Mouse (Mus musculus) CH12.LX (cell line): ENCODE results near the gene Slc25a11. TPM values are rescaled to one million over a fixed set of nuclear protein-coding genes. Genes with fewer than 3 reads are reported as not detected.

Experiments used
- DNase-seq: peaks from one replicate; pipeline ENCODE4 v3.0.0-alpha.2; 2013; ENCODE audit errors: extremely low read depth
- H3K27ac ChIP-seq: 2 replicates; pipeline ENCODE4 v1.5.1; 2012; ENCODE audit warnings: low read depth, mild to moderate bottlenecking, control low read depth, moderate library complexity; ENCODE audit not compliant: insufficient read depth
- H3K27me3 ChIP-seq: replicated peaks from 2 replicates; pipeline ENCODE3; 2012; ENCODE audit warnings: inconsistent platforms
- H3K36me3 ChIP-seq, 2 experiments: replicated peaks in 1 of 2; 2 replicates each; pipeline versions ENCODE3 to v1.6.1; 2012; ENCODE audit warnings: inconsistent platforms in 1 of 2, low read length in 1 of 2, mild to moderate bottlenecking in 1 of 2, mixed read lengths in 1 of 2, moderate library complexity in 1 of 2; ENCODE audit not compliant: control insufficient read depth in 1 of 2, insufficient read depth in 1 of 2
- H3K4me1 ChIP-seq, 2 experiments: 2 replicates each; pipeline ENCODE4 v1.6.1; 2012; ENCODE audit warnings: inconsistent platforms in 1 of 2, moderate library complexity in 1 of 2; ENCODE audit not compliant: insufficient read depth in 2 of 2, control insufficient read depth in 1 of 2
- H3K4me2 ChIP-seq: 2 replicates; pipeline ENCODE4 v1.6.1; 2012; ENCODE audit warnings: low read depth, mild to moderate bottlenecking, control low read depth; ENCODE audit not compliant: poor library complexity, insufficient read depth, severe bottlenecking
- H3K4me3 ChIP-seq, 3 experiments: fragments of 150-350 bp in 1 of 3; sonication (generic) in 1 of 3; replicated peaks in 1 of 3; 2 replicates each; pipeline versions ENCODE3 to v1.5.1; 2011 to 2012; ENCODE audit warnings: low read depth in 2 of 3, low read length in 2 of 3, mild to moderate bottlenecking in 2 of 3, moderate library complexity in 2 of 3, control low read depth in 1 of 3, improper control_type of control experiment in 1 of 3, inconsistent platforms in 1 of 3, mixed read lengths in 1 of 3; ENCODE audit not compliant: poor library complexity in 1 of 3
- H3K79me2 ChIP-seq: replicated peaks from 2 replicates; pipeline ENCODE4 v1.6.1; 2012; ENCODE audit warnings: mild to moderate bottlenecking, moderate library complexity; ENCODE audit not compliant: control insufficient read depth, poor library complexity, insufficient read depth, severe bottlenecking; ENCODE audit errors: extremely low read depth
- H3K9ac ChIP-seq: 2 replicates; pipeline ENCODE4 v1.6.1; 2012; ENCODE audit warnings: low read depth, mild to moderate bottlenecking, control low read depth, moderate library complexity; ENCODE audit not compliant: insufficient read depth
- H3K9me3 ChIP-seq: replicated peaks from 2 replicates; pipeline ENCODE3; 2012; ENCODE audit warnings: low read length, inconsistent platforms, mixed read lengths
- BHLHE40 ChIP-seq: IDR thresholded peaks from 2 replicates; pipeline ENCODE4 v1.6.1; 2011; ENCODE audit warnings: mild to moderate bottlenecking, low read depth, low read length, improper control_type of control experiment
- CHD1 ChIP-seq: IDR thresholded peaks from 2 replicates; pipeline ENCODE4 v1.6.1; 2012; ENCODE audit warnings: low read depth, low read length, improper control_type of control experiment, inconsistent platforms
- CHD2 ChIP-seq: IDR thresholded peaks from 2 replicates; pipeline ENCODE4 v1.6.1; 2011; ENCODE audit warnings: low read length, improper control_type of control experiment
- ELF1 ChIP-seq: IDR thresholded peaks from 2 replicates; pipeline ENCODE4 v1.6.1; 2014; ENCODE audit warnings: low read depth, mild to moderate bottlenecking, inconsistent platforms, low read length, improper control_type of control experiment
- ETS1 ChIP-seq: conservative IDR thresholded peaks from 2 replicates; pipeline ENCODE4 v1.6.1; 2012; ENCODE audit warnings: low read depth, mild to moderate bottlenecking, inconsistent platforms, low read length, improper control_type of control experiment, moderate library complexity
- GABPA ChIP-seq: IDR thresholded peaks from 2 replicates; pipeline ENCODE4 v1.6.1; 2012; ENCODE audit warnings: low read depth, low read length, improper control_type of control experiment, inconsistent platforms; ENCODE audit not compliant: insufficient replicate concordance
- JUN ChIP-seq: IDR thresholded peaks from 2 replicates; pipeline ENCODE4 v1.6.1; 2011; ENCODE audit warnings: low read depth, mild to moderate bottlenecking, low read length, improper control_type of control experiment, moderate library complexity; ENCODE audit not compliant: insufficient read depth
- JUND ChIP-seq: conservative IDR thresholded peaks from 2 replicates; pipeline ENCODE4 v1.6.1; 2011; ENCODE audit warnings: low read depth, low read length, improper control_type of control experiment
- MAZ ChIP-seq: IDR thresholded peaks from 2 replicates; pipeline ENCODE4 v1.6.1; 2012; ENCODE audit warnings: low read depth, mild to moderate bottlenecking, inconsistent platforms, low read length, improper control_type of control experiment, moderate library complexity
- MEF2A ChIP-seq: IDR thresholded peaks from 2 replicates; pipeline ENCODE4 v1.6.1; 2014; ENCODE audit warnings: low read depth, mild to moderate bottlenecking, inconsistent platforms, low read length, improper control_type of control experiment, borderline replicate concordance
- MYC ChIP-seq: IDR thresholded peaks from 2 replicates; pipeline ENCODE4 v1.6.1; 2011; ENCODE audit warnings: low read depth, mild to moderate bottlenecking, improper control_type of control experiment, low read length
- NELFE ChIP-seq: IDR thresholded peaks from 2 replicates; pipeline ENCODE4 v1.6.1; 2011; ENCODE audit warnings: low read depth, low read length, improper control_type of control experiment
- NRF1 ChIP-seq: IDR thresholded peaks from 2 replicates; pipeline ENCODE4 v1.6.1; 2014; ENCODE audit warnings: low read depth, mild to moderate bottlenecking, inconsistent platforms, low read length, improper control_type of control experiment, moderate library complexity
- POLR2A ChIP-seq: IDR thresholded peaks from 2 replicates; pipeline ENCODE4 v1.6.1; 2011; ENCODE audit warnings: low read depth, mild to moderate bottlenecking, improper control_type of control experiment, low read length
- POLR2AphosphoS2 ChIP-seq: IDR thresholded peaks from 2 replicates; pipeline ENCODE4 v1.6.1; 2011; ENCODE audit warnings: low read depth, low read length, improper control_type of control experiment
- RAD21 ChIP-seq: IDR thresholded peaks from 2 replicates; pipeline ENCODE4 v1.6.1; 2011; ENCODE audit warnings: low read depth, mild to moderate bottlenecking, low read length, improper control_type of control experiment, moderate library complexity
- TBP ChIP-seq: conservative IDR thresholded peaks from 2 replicates; pipeline ENCODE4 v1.6.1; 2011; ENCODE audit warnings: low read depth, low read length, improper control_type of control experiment
- ZC3H11A ChIP-seq: IDR thresholded peaks from 2 replicates; pipeline ENCODE4 v1.6.1; 2012; ENCODE audit warnings: low read depth, mild to moderate bottlenecking, inconsistent platforms, low read length, improper control_type of control experiment
- dilution Hi-C: fragments of 300-500 bp; cut with MboI; formaldehyde crosslinking; loops from 2 replicates; pipeline ENCODE4 v1.14.3; 2020; ENCODE audit warnings: low sequenced_read_pairs; ENCODE audit not compliant: extremely low pct_unique_long_range_greater_than_20kb, extremely low pct_ligation_motif_present
- in situ Hi-C: fragments of 300-500 bp; cut with MboI; formaldehyde crosslinking; loops from 3 replicates; pipeline ENCODE4 v1.14.3; 2019; ENCODE audit warnings: low sequenced_read_pairs, low pct_ligation_motif_present, low pct_unique_long_range_greater_than_20kb, mixed read lengths
- polyA plus RNA-seq: library from polyadenylated mRNA; unstranded; fragments of >175 nt; gene quantifications from 2 replicates; pipeline ENCODE4 v1.2.1, GENCODE M21; 2012; ENCODE audit warnings: low read depth; ENCODE audit not compliant: insufficient read length
- total RNA-seq, 2 experiments: library from RNA; depleted of rRNA; stranded (reverse); fragments of 300-350 nt in 1 of 2; fragments of >200 nt in 1 of 2; gene quantifications; 2 replicates each; pipeline ENCODE4 v1.2.3; 2012 to 2014

Gene Slc25a11
- total and polyA plus RNA-seq, 3 experiments, result 99.0 to 135 (median 132) TPM

DNA sequence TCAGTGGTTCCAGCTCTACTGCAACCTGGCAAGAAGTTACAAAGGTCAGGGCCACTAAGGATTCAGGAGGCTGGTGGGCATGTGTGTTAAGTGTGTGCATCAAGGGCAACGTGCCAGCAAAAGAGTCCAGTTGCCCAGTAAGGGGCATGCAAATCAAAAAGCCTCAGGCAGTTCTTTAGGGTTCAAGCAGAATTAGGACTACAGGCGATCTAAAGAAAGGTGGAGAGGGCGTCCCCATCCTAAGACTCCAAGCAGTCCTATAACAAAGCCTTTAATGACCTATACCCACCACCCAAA is 1.1 kb downstream of the Slc25a11 start:
- TF ChIP-seq ETS1, result no peak
- TF ChIP-seq CHD1, result peak; percentile 40; the same call in 1 of the 2 replicates
- peaks cover 25 to 43% of the 10 kb centered on the region in 2 experiments for H3K4me1 ChIP-seq
- no peaks in the 10 kb centered on the region for H3K9me3 ChIP-seq
- H3K36me3 ChIP-seq, result peaks cover 34 to 72% of the 10 kb centered on the region in 2 experiments
- H3K27me3 ChIP-seq, result no peaks in the 10 kb centered on the region
- H3K4me3 ChIP-seq, result peak overlapping the region; percentile 66 to 99 (median 80)
- H3K9ac ChIP-seq, result peak overlapping the region; percentile 93
- dilution Hi-C loops (no loop called here), in situ Hi-C loops (no loop called here)
- H3K4me2 ChIP-seq, result peak overlapping the region; percentile 81
- peaks cover 44% of the 10 kb centered on the region for H3K79me2 ChIP-seq
- peak overlapping the region; percentile 58; the same call in 1 of the 2 replicates for H3K27ac ChIP-seq
- DNase-seq, result no peak

DNA sequence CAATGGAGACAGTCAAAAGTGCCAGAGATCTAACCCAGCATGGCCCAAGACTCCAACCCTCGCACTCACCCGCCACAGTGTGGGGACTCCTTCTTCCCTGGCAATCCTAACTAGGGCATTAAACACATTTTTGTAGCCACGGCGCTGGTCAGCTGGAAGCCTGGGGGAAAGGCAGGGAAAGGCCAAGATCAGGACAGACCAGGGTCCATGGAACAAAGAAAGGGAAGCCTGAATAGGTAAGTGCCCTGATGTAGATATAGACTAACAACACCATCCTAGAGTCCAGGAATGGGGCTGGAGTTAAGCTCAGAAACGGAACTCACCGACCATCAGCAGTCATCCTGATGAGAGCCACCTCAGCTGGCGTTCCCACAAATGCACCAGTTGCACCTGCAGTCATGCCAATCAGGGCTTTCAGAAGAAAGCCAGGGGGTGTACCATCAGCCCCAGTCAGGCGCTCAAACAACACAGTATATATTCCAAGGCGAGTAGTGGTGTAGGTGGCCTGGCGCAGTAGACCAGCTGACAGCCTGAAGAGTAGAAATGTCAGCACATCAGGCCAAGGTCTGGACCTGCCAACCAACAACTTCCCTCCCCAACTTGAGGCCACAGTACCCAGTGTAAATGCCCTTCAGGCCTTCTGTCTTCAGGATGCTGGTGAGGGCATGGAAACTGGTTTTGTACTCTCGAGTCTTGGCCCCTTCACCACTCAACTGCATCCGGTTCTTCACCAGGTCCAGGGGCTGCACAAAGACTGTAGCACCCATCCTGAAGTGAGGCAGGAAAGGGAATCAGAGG is 1.6 kb downstream of the Slc25a11 start:
- Histone ChIP-seq H3K9me3 (no peaks in the 10 kb centered on the region), H3K27ac (no peak overlapping the region), H3K4me3 (peak overlapping the region; percentile 66 to 99 (median 80)), H3K4me1 (peaks cover 20 to 38% of the 10 kb centered on the region in 2 experiments), H3K36me3 (peaks cover 29 to 67% of the 10 kb centered on the region in 2 experiments)
- in situ Hi-C loops, result no loop called here
- dilution Hi-C loops, result no loop called here
- TF ChIP-seq MEF2A (no peak), NELFE (no peak), NRF1 (no peak), JUND (no peak), TBP (no peak), ELF1 (no peak), ZC3H11A (no peak), CHD1 (no peak), CHD2 (no peak), RAD21 (no peak), GABPA (no peak), POLR2AphosphoS2 (no peak), ETS1 (no peak), MYC (no peak), MAZ (no peak), JUN (no peak), BHLHE40 (no peak), POLR2A (no peak)
- TF ChIP-seq, all 38 proteins: peak for 0
- Histone ChIP-seq H3K9ac (peak overlapping the region; percentile 93), H3K79me2 (peaks cover 39% of the 10 kb centered on the region), H3K4me2 (peak overlapping the region; percentile 81), H3K27me3 (no peaks in the 10 kb centered on the region)
- DNase-seq, result peak; percentile 17
